Mouse (Mus musculus): ENCODE data around the gene Gm26965.
"Not testable (repeated sequence)": the region's sequence is repeated elsewhere in the genome, so short reads cannot be mapped to it uniquely, and the experiment has no call there.

The Gm26965 gene

DNA sequence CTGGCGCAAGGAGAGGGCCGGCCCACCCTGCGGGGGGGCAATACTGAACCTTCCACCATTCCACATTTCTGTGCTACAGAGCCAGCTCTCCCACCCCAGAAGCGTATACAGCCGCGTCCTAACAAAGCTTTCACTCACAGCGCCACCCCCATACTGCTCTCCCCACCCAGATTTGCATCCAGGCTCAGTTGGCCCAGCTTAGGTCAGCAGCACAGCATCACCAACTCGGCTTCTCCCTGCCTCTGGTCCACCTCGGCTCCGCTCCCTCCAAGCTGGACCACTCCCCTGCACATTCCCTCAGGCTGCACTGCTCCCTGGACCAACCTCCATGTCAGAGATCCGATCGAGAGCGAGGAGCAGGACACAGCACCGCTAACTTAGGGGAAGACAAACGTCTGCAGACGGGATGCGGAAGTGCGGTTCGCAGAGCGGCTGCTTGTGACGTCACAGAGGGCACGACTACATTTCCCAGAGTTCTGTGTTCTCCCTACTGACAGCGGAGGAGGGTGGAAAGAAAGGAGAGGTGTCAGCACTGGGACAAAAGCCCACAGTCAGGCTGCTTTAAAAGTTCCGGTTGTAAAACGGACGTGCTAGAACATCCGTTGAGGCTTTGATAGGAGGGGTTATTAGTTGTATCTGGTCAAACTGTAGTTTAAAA lies at the start of gene Gm26965, which contains the start of gene Zfp87:
Gene Gm26965, minus strand, starts transcription at position 399 of the 658 bp plus-strand sequence.
Gene Zfp87, minus strand, starts transcription at position 425 of the 658 bp plus-strand sequence.
- DNase-seq: peak; percentile 86

DNA sequence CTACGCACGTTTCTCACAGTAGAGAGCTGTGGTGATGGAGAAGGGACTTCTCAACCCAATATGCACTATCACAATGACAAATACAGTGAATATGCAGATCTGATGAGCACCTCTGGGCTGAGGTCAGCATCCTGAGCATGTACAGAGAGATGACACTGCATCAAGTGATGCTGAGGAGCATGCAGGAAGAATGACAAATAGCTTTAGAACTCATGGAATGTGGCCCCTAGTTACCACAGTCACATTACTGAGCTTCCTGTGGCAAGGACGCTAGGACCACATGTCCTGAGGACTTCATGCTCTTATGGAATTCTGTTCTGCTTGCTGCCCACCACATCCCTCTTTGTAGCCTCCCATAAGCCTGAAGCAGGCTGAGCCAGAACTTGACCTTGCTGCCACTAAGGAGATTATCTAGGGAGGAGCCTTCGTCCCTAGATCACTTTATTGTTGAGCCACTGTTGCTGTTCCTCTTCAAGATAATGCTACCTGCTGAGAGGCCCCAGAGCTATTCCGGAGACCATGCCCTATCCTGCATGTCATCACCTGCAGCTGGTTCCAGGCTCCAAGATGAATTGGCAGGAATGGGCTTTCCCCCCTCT lies 46.7 kb upstream of the Gm26965 start:
- DNase-seq: no peak

DNA sequence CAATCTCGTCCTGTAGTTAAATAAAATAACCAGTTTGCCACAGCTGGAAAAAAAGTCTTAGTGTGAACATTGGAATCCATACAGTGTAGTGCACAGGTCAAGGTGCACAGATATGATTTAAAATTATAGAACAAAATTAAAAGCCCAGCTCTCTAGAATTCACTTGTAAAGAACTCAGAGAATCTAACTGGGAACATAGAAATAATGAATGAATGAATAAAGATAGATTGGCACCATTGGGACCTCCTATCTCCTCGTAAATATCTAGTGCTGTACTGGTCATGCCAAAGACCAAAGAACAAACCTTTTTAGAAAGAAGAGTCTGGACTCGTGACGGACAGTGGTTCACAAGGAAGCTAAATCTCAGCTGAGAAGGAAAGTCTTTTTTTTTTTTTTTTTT lies 27.8 kb upstream of the Gm26965 start, which contains the start of gene Zfp748:
Gene Zfp748, minus strand, starts transcription at position 101 of the 400 bp plus-strand sequence.
- no peak for DNase-seq

DNA sequence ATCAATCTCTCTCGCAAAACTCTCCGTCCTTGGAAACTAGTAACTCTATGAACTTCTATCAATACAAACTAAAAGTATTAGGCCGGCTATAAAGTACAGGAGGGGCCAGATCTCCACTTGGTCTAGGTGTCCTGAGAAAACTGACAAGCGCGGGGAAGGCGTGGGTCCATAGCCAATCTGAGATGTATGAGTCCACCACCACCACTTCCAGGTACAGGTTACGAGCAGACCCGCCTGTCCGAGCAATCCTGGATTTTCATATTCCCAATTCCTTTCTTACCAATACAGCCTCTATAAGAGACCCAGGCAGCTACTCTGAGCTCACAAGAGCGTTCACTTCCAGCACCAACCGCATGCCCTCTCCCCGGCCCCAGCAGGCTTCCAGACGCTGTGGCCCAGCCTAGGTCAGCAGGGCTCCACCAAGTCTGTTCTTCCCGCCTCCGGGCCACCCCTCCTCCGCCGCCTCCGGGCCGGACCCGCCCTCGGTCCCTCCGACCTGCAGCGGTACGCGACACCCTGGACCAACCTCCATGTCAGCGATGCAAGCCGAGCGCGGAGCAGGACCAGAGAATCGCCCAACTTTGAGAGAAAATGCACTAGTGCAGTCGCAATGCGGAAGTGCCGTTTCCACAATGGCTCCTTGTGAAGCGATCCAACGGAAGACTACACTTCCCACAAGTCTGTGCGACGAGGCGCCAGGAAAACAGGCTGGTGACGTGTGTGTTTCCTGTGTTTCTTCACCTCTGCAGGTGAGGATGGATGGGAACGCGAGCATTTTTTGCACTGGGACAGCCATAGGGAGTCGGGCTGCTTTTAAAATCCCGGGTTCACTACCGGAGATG lies 26.8 kb upstream of the Gm26965 start:
- peak; percentile 83 for DNase-seq

DNA sequence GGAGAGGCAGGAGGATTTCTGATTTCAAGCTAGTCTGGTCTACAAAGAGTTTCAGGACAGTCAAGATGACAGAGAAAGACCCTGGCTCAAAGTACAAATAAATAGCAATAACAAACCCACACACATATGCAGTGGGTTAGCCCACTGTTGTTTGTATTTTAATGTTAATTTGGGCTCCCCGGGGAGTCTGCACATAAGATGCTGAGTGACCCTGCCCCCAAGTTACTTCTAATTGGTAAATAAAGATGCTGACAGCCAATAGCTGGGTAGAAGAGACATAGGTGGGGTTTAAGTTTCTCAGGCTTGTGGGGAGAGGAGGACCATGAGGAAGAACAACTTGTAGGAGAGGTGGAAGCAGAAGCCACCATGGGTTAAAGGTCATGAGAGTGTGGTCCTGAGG lies 20.0 kb upstream of the Gm26965 start:
- DNase-seq: no peak

DNA sequence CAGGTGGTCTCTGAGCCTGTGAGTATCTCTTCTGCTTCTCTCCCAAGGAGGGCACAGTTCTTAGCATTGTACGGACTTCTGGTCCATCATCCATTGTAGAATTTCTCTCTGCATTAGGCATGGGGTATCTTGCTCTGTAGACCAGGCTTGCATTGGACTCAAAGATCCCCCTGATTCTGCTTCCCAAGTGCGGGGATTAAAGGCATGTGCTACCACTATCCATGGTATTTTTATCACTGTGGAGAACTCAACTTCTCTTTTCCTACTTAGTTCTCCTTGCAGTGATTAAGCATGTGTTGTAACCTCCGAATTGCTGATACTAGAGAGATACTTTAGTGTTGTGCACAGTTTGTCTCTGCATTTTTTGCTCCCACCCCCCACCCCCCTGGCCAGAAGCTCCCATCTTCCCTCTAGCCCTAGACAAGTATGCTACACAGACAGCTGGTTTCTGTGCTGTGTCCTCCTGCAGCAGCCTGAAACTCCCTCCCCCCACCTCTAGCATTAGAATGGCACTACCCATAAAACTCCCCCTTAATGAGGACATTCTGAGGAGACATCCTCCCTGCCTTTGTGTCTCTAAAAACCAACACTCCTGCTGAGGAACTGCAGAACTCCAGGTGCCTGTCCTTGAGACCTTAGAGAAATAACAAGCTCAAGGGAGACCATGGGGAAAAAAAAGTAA lies 1.2 kb upstream of the Gm26965 start:
- DNase-seq: no peak

DNA sequence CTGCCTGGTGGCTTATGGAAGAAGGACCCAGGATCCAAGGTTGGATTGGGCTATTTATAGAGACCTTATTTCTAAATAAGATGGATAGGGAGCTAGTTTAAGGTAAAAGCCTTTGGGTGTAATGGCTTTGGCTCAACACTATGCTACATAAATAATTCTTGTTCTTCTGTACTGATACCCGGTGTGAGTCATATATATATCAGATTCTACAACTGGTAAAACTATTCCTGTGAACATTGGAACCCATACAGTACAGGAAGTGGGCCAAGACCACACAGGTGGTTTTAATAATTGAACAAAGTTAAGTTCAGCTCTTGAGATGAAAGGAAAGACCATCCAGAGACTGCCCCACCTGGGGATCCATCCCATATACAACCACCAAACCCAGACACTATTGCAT lies 25.0 kb downstream of the Gm26965 start:
- DNase-seq: no peak

DNA sequence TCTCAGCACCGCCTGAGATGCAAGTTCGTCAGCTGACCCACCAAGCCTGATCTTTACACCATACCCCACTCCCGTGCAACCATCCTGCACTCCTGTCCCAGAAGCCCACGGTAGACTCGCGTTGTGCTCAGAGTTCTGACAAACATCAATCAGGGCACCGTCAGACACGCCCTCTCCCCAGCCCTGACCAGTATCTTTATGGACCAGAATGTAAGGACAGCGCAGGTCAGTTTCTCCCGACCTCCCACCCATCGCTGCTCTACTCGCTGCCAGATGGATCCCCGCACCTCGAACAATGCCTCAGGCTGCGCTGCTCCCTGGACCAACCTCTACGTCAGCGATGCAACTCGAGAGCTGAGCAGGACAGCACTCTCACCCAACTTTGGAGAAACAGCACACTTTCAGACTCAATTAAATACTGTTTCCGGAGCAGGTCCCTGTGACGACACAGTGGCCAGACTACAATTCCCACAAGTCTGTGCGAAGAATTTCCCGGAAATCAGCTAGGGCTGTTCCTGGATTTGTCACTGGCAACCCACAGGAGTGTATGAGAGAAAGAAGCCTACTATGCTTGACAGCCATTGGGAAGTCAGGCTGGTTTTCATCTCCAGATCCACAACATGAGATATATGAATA lies 25.7 kb downstream of the Gm26965 start, which contains the start of gene Zfp58:
Gene Zfp58, minus strand, starts transcription at position 472 of the 636 bp plus-strand sequence.
- DNase-seq: peak; percentile 71

DNA sequence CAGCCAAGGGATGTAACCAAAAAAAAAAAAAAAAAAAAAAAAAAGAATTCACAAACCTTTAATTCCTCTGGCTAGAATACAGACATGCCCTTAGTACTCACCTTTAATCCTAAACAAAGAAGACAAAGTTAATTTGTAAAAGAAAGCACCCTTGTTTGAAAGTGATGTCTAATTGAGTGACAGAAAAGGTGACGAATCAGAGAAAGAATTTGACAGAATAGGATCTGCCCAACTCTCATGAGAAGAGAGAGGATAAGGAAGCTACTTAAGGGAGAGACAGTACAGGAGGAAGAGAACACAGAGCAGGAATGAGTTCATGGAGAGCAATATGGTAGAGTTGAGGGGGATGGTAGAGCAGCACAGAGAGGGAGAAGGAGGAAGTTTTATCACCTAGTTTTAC lies 30.3 kb downstream of the Gm26965 start:
- DNase-seq: no peak

DNA sequence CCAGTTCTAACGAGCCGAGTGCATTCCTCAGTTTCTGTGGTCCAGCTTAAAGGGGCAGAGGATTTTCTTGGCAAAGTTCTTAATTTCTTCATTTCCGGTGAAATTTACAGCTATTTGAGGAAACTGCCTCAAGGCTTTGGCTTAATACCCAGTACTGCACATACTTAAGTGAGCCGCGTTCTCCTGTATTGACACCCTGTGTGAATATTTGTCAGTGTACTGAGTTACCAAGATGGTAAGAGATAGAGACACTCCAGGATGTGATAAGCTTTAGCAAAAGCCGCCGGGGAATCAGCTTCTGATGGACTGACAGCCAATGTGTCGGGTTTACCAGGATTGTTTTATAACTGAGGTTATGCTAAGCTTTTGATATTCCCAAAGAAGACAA lies 41.5 kb downstream of the Gm26965 start:
- no peak for DNase-seq

DNA sequence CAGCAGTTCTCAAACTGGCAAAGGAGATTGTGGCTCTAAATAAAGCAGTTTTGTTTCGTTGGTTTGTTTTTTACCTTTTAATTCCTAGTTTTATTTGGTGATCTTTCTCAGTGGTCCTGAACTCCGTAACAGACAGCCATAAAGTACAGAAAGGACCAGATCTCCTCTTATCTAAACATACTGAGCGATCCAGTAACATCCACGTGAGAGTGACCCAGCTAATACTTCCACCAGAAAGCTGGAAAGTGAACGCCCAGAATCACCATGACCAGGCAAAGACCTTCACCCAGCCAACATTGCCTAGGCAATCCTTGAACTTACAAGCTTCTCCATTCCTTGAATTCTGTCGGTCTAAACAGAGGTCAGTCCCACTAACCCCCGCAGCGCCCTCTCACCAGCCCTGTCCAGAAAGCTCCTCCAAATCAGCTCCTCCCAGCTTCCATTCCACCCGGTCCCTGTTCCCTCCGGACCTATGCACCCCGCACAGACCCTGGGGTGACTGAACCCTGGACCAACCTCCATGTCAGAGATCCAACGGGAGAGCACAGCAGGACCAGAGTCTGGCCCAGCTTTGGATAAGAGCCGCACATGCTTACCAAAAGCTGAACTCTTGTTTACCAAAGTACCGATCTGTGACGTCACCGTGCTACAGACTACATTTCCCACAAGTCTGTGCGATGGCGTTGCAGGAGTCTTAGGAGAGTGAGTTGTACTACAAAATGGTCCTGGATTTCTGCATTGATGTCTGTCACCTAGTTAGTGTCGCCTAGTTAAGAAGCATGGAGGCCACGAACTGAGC lies 42.1 kb downstream of the Gm26965 start, which contains the start of gene Zfp874b:
Gene Zfp874b, minus strand, starts transcription at position 634 of the 799 bp plus-strand sequence.
- DNase-seq: peak; percentile 83

DNA sequence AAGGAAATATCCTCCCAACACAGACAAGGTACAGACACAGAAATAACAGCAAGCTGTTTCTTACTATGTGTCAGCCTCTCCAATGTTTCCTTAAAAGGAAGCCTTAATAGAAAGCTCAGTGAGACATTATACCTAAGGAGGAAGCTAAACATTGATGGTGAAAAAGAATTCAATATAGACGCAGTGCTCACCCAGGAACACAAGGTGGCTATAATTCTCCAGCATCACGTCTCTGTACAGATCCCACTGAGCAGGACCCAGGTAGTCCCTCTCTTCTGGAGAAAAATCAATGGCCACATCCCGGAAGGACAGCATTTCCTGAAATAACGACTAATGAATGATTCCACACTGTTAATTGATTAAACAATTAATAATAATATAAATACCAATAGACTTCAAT lies 44.4 kb downstream of the Gm26965 start:
- DNase-seq: no peak

DNA sequence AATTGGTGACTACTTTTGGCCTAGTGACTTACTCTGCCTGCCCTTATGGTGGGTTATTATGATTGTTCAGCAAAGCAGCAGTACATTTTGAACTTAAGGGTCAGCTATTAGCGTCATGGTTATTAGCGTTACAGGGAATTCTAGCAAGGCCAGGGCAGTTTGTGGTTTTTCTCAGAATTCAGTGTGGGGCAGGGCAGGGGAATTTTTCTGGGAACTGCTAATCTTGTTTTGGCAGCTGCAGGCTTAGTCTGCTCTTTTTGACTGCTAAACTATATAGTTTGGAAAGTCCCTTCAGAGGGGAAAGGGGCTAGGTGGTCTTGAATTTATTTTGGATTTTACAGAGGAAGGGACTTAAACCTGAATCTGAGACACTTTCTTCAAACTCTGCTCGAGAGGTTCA lies 56.7 kb downstream of the Gm26965 start:
- DNase-seq: no peak

DNA sequence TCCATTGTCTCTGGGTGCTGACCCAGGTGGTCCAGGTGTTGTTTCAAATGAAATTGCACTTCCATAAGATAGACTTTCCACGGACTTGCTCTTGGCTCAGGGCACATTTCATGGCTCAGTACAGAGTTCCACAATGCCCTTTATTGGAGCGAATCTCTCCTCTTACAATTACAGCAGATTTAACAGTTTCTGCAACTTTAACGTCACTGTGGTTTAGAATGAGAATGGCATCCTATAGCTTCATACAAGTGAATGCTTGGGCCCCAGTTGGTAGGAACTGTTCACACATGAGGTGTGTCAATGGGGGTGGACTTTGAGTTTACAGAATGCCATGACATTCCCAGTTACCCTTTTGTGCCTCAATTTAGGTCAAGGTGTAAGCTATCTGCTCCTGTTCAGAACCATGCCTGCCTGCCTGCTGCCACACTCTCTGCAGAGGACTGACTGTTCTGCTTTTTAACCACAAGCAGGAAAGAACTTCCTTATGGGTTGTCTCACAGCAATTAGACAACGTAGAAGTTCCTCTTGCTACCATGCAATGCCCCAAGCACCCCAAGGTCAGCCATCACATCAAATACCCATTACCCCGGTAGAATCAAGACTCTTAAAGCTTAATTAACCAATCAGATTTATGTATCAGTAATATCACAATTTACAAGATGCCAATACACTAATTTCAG lies 62.3 kb downstream of the Gm26965 start:
- not testable (repeated sequence) for DNase-seq

DNA sequence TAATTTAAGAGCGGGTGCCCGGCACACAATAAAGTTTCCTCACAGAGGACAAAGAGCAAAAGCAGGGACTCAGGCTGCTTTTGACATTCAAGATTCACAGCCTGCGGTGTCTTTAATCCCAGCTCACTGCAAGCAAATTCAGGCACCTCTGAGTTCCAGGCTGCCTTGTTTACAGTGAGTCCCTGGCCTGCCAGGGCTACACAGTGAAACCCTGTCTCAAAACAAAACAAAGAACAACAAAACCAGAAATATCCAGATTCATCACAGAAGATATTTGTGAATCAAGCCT lies 74.0 kb downstream of the Gm26965 start:
- DNase-seq: peak; percentile 12

DNA sequence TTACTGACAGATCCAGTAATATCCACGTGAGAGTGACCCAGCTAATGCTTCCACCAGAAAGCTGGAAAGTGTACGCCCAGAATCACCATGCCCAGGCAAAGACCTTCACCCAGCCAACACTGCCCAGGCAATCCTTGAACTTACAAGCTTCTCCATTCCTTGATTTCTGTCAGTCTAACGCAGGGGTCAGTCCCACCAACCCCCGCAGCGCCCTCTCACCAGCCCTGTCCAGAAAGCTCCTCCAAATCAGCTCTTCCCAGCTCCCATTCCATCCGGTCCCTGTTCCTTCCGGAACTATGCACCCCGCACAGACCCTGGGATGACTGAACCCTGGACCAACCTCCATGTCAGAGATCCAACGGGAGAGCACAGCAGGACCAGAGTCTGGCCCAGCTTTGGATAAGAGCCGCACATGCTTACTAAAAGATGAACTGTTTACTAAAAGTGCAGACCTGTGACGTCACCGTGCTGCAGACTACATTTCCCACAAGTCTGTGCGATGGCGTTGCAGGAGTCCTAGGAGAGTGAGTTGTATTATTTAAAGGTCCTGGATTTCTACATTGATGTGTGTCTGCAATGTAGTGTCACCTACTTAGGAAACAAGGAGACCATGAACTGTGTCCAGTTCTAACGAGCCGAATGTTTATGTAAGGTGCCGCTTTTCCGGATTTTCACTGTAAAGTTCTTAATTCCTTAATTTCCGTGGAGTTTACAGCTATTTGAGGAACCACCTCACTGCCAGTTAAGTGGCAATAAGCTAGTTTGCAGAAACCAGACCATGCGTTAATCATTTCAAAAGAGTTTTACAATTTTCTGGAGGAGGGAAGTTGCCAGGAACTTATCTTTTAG lies 74.6 kb downstream of the Gm26965 start, which contains the start of gene Zfp874a:
Gene Zfp874a, minus strand, starts transcription at position 453 of the 849 bp plus-strand sequence.
- DNase-seq: peak; percentile 88
